Mouse (Mus musculus): ENCODE data around the gene Phospho1.

Phospho1 gene

GRCm38 (mm10) chr11:95824071-95824876 lies at the start of gene Phospho1:
Phospho1 (plus strand) TSS chr11:95824499.
- peak; percentile 91 to 95 for DNase-seq (ENCODE audit: low spot score in 2 of 2)

DNA sequence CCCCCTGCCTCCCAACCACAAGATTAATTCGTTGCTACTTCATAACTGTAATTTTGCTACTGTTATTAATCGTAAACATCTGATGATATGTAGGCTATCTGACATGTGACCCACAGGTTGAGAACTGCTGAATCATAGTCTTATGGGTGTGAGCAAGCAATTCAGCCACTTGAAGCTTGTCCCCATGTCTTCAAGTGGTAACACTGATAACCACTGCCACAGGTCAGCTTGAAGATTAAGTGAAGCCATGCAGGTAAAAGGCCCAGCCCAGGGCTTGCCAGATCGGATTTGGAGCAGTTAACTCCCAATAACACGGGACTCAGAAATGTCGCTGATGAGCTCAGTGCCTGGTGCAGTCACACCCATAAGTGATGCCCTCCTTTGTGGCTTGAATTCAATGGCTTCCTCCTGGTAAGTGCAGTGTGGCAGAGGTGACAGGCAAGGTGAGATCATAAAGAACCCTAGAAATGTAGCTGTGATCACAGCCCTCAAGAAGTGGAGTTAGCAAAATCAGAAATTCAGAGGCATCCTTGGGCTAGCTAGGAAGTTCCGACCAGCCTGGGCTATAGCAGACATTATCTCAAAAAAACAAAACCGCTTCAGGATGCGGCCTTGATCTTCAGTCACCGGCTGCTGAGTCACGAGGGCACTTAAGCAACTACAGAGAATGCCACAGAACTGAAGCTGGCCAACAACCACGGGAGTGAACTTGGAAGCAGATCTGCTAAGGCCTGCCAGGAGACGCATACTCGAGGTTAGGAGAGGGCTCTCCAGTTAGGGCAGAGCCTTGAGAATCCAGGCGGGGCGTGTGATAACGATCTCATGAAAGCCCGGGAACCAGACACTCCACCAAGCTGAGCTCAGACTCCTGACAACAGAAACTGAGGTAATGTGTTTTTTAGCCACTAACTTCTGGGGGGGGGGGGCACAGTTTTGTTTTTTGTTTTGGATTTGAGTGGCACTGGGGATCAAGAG lies 46.7 kb upstream of the Phospho1 start:
- DNase-seq (ENCODE audit: low spot score in 2 of 2): peak; percentile 65 to 66

GRCm38 (mm10) chr11:95778831-95779251 lies 45.5 kb upstream of the Phospho1 start:
- DNase-seq (ENCODE audit: low spot score in 2 of 2): peak in 1 of 2 experiments; percentile 68

- no peak for DNase-seq (ENCODE audit: low spot score in 2 of 2)
Observed at GRCm38 (mm10) chr11:95779366-95779765, 44.9 kb upstream of the Phospho1 start.

DNA sequence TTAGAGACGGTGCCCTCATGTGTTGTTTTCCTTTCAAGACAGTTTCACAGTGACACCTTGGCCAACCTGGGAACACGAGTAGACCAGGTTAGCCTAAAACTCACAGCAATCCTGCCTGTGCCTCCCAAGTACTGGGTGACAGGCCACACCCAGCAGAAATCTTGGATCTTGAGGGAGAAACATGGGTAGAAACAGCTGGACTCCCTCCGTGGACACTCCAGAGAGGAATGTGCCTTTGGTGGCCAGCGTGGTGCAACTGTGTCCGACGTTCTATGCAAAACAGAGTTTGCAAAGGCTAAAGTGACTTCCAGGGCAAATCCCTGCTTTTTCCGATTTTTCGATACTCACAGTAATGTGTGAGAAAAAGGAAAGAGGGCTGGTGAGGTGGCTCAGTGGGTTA lies 43.8 kb upstream of the Phospho1 start:
- DNase-seq (ENCODE audit: low spot score in 2 of 2): no peak

DNA sequence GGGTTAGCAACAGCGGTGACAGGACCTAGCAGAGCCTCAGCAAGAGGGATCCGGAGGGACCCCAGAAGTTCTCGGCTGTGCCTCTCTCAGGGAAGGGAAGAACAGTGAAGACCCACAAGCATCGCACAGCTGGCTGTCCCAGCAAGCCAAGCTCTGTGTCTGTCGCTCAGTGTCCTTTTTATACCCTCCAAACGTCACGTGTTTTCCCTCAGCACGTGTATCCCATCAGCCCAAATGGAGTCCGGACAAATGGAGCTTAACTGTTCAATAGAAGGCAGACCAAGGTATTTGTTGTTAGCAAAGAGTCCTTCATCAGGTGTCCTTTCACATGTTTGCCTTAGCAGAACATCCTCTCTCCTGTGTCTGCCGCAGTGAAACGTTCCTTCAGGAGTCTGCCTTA lies 42.7 kb upstream of the Phospho1 start:
- DNase-seq (ENCODE audit: low spot score in 2 of 2): no peak

GRCm38 (mm10) chr11:95783457-95783856 lies 40.8 kb upstream of the Phospho1 start:
- DNase-seq (ENCODE audit: low spot score in 2 of 2): no peak

GRCm38 (mm10) chr11:95783958-95784357 lies 40.3 kb upstream of the Phospho1 start:
- DNase-seq (ENCODE audit: low spot score in 2 of 2): no peak

DNA sequence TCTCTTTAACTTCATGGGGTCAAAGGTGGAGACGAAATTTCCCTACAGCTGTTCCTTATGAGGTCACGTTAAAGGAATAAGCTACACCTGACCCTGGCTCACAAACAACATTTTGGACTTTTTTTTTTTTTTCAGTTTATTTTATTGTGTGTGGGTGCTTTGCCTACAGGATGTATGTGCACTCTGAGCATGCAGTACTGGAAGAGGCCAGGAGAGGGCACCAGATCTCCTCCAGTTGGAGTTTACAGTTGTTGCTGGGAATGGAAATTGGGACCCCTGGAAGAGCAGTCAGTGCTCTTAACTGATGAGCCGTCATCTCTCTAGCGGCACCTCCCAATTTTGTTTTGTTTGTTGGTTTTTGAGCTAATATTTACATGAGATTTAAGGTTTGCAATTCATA lies 38.6 kb upstream of the Phospho1 start:
- peak in 1 of 2 experiments; percentile 69 for DNase-seq (ENCODE audit: low spot score in 2 of 2)

- no peak for DNase-seq (ENCODE audit: low spot score in 2 of 2)
Observed at GRCm38 (mm10) chr11:95786511-95786910, 37.8 kb upstream of the Phospho1 start.

DNA sequence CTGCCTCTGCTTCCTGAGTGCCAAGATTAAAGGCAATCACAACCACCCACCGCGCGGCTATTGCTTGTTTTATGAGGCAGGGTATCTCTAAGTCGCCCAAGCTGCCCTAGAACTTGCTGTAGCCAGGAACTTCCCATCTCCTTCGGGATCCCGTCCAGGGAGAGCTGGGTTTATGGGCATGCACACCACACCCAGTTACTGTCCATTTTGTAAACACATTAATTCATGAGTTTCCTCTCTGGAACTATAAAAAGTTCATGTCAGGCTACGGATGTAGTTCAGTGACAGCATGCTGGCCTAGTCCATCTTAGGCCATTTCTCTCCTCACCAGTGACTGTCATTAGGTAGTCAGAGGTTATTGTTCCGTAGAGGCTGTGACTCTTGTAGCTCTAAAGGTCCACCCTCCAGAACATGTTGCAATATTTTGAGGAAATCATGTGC lies 34.8 kb upstream of the Phospho1 start:
- DNase-seq (ENCODE audit: low spot score in 2 of 2): no peak

GRCm38 (mm10) chr11:95791787-95792186 lies 32.5 kb upstream of the Phospho1 start:
- no peak for DNase-seq (ENCODE audit: low spot score in 2 of 2)

- DNase-seq (ENCODE audit: low spot score in 2 of 2): no peak
Observed at GRCm38 (mm10) chr11:95792950-95793509, 31.3 kb upstream of the Phospho1 start.

DNA sequence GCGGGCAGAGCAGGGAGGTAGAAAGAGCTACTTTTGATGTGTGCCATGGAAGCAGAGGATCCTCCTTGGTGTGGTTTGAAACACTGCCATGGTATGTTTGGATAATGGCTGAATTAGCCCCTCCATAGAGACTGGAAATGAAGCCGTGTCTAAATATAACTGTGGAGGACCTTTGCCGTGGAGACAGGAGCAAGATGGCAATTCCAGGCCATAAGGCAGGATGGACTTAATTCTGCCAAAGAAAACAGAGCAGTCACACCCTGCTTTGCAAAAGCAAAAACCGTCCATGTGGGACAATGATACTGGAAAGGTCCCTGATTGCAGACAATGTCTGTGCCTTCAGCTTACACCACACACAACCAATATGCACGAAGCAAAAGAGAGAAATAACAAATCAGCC lies 30.1 kb upstream of the Phospho1 start:
- no peak for DNase-seq (ENCODE audit: low spot score in 2 of 2)

DNA sequence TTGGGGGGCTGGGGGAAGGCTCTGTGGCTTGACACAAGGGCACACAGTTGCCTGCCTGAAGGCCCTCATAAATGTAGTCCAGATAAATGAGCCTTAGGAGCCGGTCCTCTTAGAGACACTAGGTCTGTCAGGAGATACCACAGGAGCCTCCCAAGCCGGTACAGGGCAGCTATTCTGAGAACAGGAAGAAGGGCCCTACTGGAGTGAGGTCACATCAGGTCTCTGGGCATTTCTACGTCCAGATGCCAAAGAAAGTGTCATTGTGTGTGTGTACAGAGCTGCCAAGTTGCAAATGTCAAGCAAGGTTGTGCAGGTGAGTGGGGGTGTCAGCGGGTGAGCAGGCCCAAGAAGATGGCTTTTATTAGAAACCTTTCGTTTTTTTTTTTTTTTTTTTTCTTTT lies 28.7 kb upstream of the Phospho1 start:
- no peak for DNase-seq (ENCODE audit: low spot score in 2 of 2)

DNA sequence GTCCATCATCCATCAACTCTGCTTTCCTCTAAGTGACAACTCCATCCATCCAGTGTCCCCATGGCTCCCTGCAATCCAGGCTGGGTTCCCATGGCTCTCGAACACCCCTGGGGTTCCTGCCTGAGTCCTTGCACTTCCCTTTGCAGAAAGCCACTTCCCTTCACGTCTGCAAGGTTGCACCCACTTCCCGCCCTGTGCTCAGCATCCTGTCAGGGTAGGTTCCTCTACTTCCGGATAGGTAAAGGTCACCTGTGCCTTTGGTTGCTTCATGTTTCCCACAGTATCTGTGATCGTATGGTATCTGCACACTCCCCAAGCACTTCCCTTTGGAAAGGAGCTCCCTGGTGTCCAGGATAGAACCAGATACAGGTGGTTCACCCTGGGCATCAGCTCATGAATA lies 19.3 kb upstream of the Phospho1 start:
- peak; percentile 38 to 46 for DNase-seq (ENCODE audit: low spot score in 2 of 2)

DNA sequence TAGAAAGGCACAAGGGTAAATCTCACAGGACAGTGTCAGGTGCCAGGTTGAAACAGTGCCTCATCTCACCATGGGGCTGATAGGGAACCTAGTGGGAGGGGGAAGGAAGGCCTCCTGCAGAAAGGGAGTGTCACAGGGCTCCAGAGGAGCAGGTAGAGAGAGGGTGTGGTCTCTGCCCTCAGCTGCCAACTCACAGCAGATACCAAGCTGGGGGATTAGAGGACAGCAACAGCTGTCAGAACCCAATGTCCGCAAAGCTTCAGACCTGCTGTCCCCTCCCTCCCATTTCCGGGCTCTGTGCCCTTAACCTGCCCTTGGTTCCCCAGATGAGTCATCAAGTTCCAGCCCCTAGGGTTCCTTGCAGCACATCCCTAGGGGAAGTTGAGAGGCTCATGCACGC lies 18.8 kb upstream of the Phospho1 start:
- peak; percentile 58 to 66 for DNase-seq (ENCODE audit: low spot score in 2 of 2)

DNA sequence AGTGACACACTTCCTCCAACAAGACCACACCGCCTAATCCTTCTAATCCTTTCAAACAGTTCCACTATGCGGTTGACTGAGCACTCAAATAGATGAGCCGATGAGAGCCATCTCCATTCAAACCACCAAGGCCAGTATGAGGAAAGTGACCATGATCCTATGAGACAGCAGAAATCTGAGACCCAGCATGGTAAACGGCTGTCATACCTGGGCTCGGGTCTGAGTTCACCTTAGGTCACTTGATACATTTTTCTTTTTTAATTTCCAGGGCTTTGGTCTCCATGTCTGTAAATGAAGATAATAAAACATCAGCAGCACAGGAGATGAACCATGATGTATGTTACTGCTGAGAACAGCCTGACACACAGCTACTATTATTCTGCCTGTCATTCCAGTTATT lies 16.4 kb upstream of the Phospho1 start:
- DNase-seq (ENCODE audit: low spot score in 2 of 2): peak in 1 of 2 experiments; percentile 34

DNA sequence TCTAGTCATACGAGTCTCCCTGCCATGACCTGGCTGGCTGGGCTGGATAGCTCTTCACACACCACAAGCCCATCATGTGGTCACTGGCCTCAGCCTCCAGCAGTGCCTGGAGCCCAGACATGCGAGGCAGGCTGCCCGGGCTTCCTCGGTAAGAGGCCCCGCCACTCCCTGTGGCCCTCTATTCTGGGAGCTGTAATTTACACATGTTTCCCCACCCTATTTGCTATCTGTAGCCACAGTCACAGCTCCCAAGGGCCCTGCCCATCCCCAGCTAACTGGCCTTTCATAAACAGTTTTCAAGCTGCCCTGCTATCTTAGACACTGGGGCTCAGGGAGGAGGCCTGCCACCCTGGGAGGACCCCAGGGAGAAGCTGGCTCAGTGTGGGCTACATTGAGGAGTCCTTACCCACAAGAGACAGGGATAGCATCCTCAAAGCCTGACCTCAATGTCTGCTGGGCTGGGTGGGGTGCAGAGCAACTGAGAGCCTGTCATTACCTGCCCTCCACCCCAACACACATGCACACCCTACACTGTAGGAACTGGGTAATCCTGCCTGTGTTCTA lies 15.8 kb upstream of the Phospho1 start:
- peak; percentile 80 to 82 for DNase-seq (ENCODE audit: low spot score in 2 of 2)

DNA sequence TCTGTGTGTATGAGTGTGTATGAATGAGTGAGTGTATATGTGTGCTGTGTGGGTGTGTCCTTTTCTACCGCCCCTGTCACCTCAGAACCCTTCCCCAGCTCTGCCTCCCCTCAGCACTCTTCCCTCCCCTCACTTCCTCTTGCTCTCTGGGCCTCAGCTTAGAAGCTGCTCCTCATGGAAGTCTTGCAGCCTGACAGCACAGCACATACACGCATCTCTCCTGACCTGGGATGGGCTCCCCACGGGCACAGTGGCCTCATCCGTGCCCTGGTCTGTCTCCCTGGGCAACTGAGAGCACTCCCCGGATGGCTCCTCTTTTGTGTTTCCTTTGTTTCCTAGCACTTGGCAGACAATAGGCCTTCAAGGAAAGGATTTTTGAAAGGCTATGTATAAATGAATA lies 14.7 kb upstream of the Phospho1 start:
- DNase-seq (ENCODE audit: low spot score in 2 of 2): peak; percentile 39 to 59

- DNase-seq (ENCODE audit: low spot score in 2 of 2): no peak
Observed at GRCm38 (mm10) chr11:95810828-95811227, 13.5 kb upstream of the Phospho1 start.

DNA sequence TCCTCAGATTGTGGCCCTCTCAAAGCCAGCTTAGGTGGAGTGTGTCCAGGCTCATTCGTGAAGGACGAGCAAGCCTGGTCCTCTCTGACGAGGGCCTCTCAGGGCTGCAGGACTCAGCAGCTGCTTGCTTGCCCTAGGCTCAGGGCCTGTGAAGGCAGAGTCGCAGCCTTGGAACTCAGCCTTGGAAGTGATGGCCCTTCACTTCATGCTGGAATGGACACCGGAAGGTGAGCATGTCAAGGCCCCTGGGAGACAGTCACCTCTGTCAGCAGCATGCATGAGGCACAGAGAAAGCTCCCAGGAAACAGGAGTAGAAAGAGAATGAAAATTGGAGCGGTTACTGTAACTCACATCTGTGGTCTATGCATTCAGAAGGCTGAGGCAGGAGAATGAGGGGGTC lies 12.6 kb upstream of the Phospho1 start:
- DNase-seq (ENCODE audit: low spot score in 2 of 2): no peak

Measured in spleen, postnatal 10 days (tissue).